29 mouse cellular contexts compared by ENCODE assay signal in the genomic region with DNA sequence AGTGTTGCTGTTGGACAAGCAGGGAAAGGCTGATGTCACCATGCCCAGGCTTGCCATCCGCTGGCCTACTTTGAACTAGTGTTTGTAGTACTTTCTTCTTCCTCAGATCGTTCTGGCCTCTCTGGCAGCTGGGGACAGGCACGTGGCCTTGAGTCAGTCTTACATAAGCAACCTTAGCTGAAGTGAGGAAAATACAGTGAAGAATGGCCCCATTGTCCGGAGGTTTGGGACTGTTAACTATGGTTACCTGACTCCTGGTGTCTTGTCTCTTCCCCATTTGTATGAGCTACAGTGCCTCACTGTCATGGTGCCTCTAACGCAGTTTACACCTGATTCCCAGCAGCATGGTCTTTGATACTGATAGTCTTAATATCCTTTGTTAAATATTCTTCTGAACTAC. TPM values are rescaled to one million over a fixed set of nuclear protein-coding genes. Genes with fewer than 3 reads are reported as not detected.
DNase-seq lines count a peak whose midpoint lies in the region; ATAC-seq and TF ChIP-seq lines count a peak whose summit lies in the region.
"Had no signal": no experiment of that assay in that cellular context is flagged by ENCODE, and none has a peak within 500 bp of the region (broad histone marks: within the 10 kb centered on the region; RNA-seq: fewer than 3 reads in every experiment).

No protein-coding gene starts in this region.

- ATAC-seq in heart, embryonic 11.5 days (replicated peaks; ENCODE audit: insufficient number of reproducible peaks, low FRiP score, low TSS enrichment) = no peak
- ATAC-seq: CD4-positive, CD25-positive, alpha-beta regulatory T cell, adult 4 months; forebrain, embryonic 14.5 days; hindbrain, embryonic 16.5 days; midbrain, embryonic 13.5 days had no signal

- H3K79me2 ChIP-seq in CH12.LX (replicated peaks; ENCODE audit: control insufficient read depth, extremely low read depth, insufficient read depth, poor library complexity, severe bottlenecking) = no peaks in the 10 kb centered on the region

- H3K27ac ChIP-seq in heart, embryonic 11.5 days (ENCODE audit: low read depth, low read length) = no peak overlapping the region
- no peak overlapping the region for H3K27ac ChIP-seq in CH12.LX (ENCODE audit: insufficient read depth, low read depth)
- H3K27ac ChIP-seq in embryonic facial prominence, embryonic 10.5 days (replicated peaks) = no peak overlapping the region
- H3K27ac ChIP-seq: embryonic facial prominence, embryonic 15.5 days; gastrocnemius, adult 2 months; heart, adult 2 months; kidney, embryonic 15.5 days; layer of hippocampus, adult 2 months; left cerebral cortex, adult 2 months; limb, embryonic 15.5 days; liver, embryonic 13.5 days; macrophage; midbrain, embryonic 13.5 days; neural tube, embryonic 13.5 days had no signal

- dilution Hi-C loops in CH12.LX (cut with MboI; ENCODE audit: extremely low pct_ligation_motif_present, extremely low pct_unique_long_range_greater_than_20kb, low sequenced_read_pairs) = no loop called here

- TF ChIP-seq EP300 in CH12.LX (IDR thresholded peaks at IDR 0.05; ENCODE audit: low read length) = no peak

- H3K36me3 ChIP-seq in heart, embryonic 11.5 days (ENCODE audit: control insufficient read depth, insufficient read depth, low read length) = no peaks in the 10 kb centered on the region
- H3K36me3 ChIP-seq in CH12.LX (replicated peaks in 1 of 2; ENCODE audit: control insufficient read depth in 1 of 2, insufficient read depth in 1 of 2, low read length in 1 of 2) = no peaks in the 10 kb centered on the region
- H3K36me3 ChIP-seq in embryonic facial prominence, embryonic 10.5 days (replicated peaks) = no peaks in the 10 kb centered on the region
- H3K36me3 ChIP-seq: embryonic facial prominence, embryonic 15.5 days; kidney, embryonic 15.5 days; limb, embryonic 15.5 days; liver, embryonic 13.5 days; midbrain, embryonic 13.5 days; neural tube, embryonic 13.5 days had no signal

- DNase-seq in adrenal gland, adult (ENCODE audit: inconsistent age in 2 of 2, low spot score in 1 of 2) = peak; percentile 29 to 55
- DNase-seq in adrenal gland, postnatal 10 days = no peak
- DNase-seq in heart, adult 11 months = peak; percentile 33
- DNase-seq in CH12.LX (ENCODE audit: extremely low read depth) = no peak
- peak; percentile 31 for DNase-seq in fibroblast of lung, adult 2 months (ENCODE audit: low read depth)
- no peak for DNase-seq in embryonic facial prominence, embryonic 10.5 days (ENCODE audit: low spot score)
- DNase-seq: cerebellum, adult 2 months; cerebellum, postnatal 14 days; gastrocnemius, adult 2 months; gastrocnemius, postnatal 36 days; heart, adult 2 months; heart, postnatal 14 days; kidney, adult 18-20 months; kidney, postnatal 36 days; liver, embryonic 13.5 days; lung, adult 2 months; lung, postnatal 10 days had no signal

- TF ChIP-seq CTCF in CH12.LX (conservative IDR thresholded peaks at IDR 0.05 in 1 of 2, IDR thresholded peaks at IDR 0.05 in 1 of 2; ENCODE audit: low read depth in 2 of 2, low read length in 2 of 2) = no peak

- no peaks in the 10 kb centered on the region for H3K27me3 ChIP-seq in heart, embryonic 11.5 days (ENCODE audit: control insufficient read depth, insufficient read depth, low read length)
- no peaks in the 10 kb centered on the region for H3K27me3 ChIP-seq in CH12.LX (replicated peaks)
- H3K27me3 ChIP-seq in embryonic facial prominence, embryonic 10.5 days (replicated peaks; ENCODE audit: low read depth, poor library complexity, severe bottlenecking) = peaks cover 24% of the 10 kb centered on the region
- H3K27me3 ChIP-seq: embryonic facial prominence, embryonic 15.5 days; kidney, embryonic 15.5 days; limb, embryonic 15.5 days; liver, embryonic 13.5 days; midbrain, embryonic 13.5 days had no signal

- WGBS in heart, embryonic 11.5 days (ENCODE audit: insufficient replicate concordance) = 78% methylated on average over 5 of the region's 5 CpGs
- WGBS in embryonic facial prominence, embryonic 10.5 days = 75% methylated on average over 5 of the region's 5 CpGs

- H3K9ac ChIP-seq in heart, embryonic 11.5 days (ENCODE audit: low read depth, low read length) = no peak overlapping the region
- H3K9ac ChIP-seq in CH12.LX (ENCODE audit: insufficient read depth, low read depth) = no peak overlapping the region
- H3K9ac ChIP-seq: embryonic facial prominence, embryonic 15.5 days; kidney, embryonic 15.5 days; limb, embryonic 15.5 days; liver, embryonic 13.5 days; midbrain, embryonic 13.5 days; neural tube, embryonic 13.5 days had no signal

- in situ Hi-C loops in CH12.LX (cut with MboI; ENCODE audit: low pct_ligation_motif_present, low pct_unique_long_range_greater_than_20kb, low sequenced_read_pairs) = no loop called here

- no peak for TF ChIP-seq RAD21 in CH12.LX (IDR thresholded peaks at IDR 0.05; ENCODE audit: low read depth, low read length)

- H3K9me3 ChIP-seq in heart, embryonic 11.5 days (replicated peaks; ENCODE audit: control insufficient read depth, low read length) = no peaks in the 10 kb centered on the region
- H3K9me3 ChIP-seq in CH12.LX (replicated peaks; ENCODE audit: low read length) = no peaks in the 10 kb centered on the region
- H3K9me3 ChIP-seq in embryonic facial prominence, embryonic 10.5 days = no peaks in the 10 kb centered on the region
- H3K9me3 ChIP-seq: embryonic facial prominence, embryonic 15.5 days; kidney, embryonic 15.5 days; limb, embryonic 15.5 days; liver, embryonic 13.5 days; midbrain, embryonic 13.5 days; neural tube, embryonic 13.5 days had no signal

- no peak overlapping the region for H3K4me2 ChIP-seq in heart, embryonic 11.5 days
- H3K4me2 ChIP-seq in CH12.LX (ENCODE audit: insufficient read depth, low read depth, poor library complexity, severe bottlenecking) = no peak overlapping the region
- H3K4me2 ChIP-seq: embryonic facial prominence, embryonic 15.5 days; kidney, embryonic 15.5 days; limb, embryonic 15.5 days; liver, embryonic 13.5 days; midbrain, embryonic 13.5 days; neural tube, embryonic 13.5 days had no signal

- no peaks in the 10 kb centered on the region for H3K4me1 ChIP-seq in heart, embryonic 11.5 days (ENCODE audit: control insufficient read depth, insufficient read depth, low read length)
- peaks cover 5 to 6% of the 10 kb centered on the region in 2 experiments; a peak in 3 of 4 replicates for H3K4me1 ChIP-seq in CH12.LX (ENCODE audit: control insufficient read depth in 1 of 2, insufficient read depth in 2 of 2)
- H3K4me1 ChIP-seq in embryonic facial prominence, embryonic 10.5 days = peaks cover 15% of the 10 kb centered on the region
- H3K4me1 ChIP-seq: embryonic facial prominence, embryonic 15.5 days; limb, embryonic 15.5 days had no signal

- no peak for TF ChIP-seq POLR2A in CH12.LX (IDR thresholded peaks at IDR 0.05; ENCODE audit: low read depth, low read length)

- H3K4me3 ChIP-seq in heart, embryonic 11.5 days (ENCODE audit: low read depth, low read length) = no peak overlapping the region
- H3K4me3 ChIP-seq in CH12.LX (replicated peaks in 1 of 3; ENCODE audit: low read depth in 2 of 3, low read length in 2 of 3, poor library complexity in 1 of 3) = no peak overlapping the region
- H3K4me3 ChIP-seq in embryonic facial prominence, embryonic 10.5 days = no peak overlapping the region
- H3K4me3 ChIP-seq: embryonic facial prominence, embryonic 15.5 days; gastrocnemius, adult 2 months; heart, adult 2 months; kidney, embryonic 15.5 days; layer of hippocampus, adult 2 months; left cerebral cortex, adult 2 months; limb, embryonic 15.5 days; liver, embryonic 13.5 days; midbrain, embryonic 13.5 days; neural tube, embryonic 13.5 days had no signal

TF ChIP-seq in CH12.LX, 34 proteins besides CTCF, POLR2A, EP300 and RAD21:
- TF ChIP-seq USF2 (conservative IDR thresholded peaks at IDR 0.05; ENCODE audit: low read depth, low read length) (no peak), BHLHE40 (IDR thresholded peaks at IDR 0.05; ENCODE audit: low read depth, low read length) (peak; percentile 20; the same call in 1 of the 2 replicates), ELF1 (IDR thresholded peaks at IDR 0.05; ENCODE audit: low read depth, low read length) (no peak)

RNA-seq across cellular contexts. Expression of gene Ssx2ip, which starts 33.2 kb away (rescaled TPM):
- total RNA-seq in adrenal gland, postnatal 10 days (2021) = 10 to 100 TPM; 12.5 to 17.3 TPM
- polyA plus RNA-seq in heart, embryonic 11.5 days (2014; fragmentation: Nextera tagmentation; extraction: Ambion mirVana) = 29.7 and 32.1 TPM in 2 replicates
- total RNA-seq in CH12.LX (2012; rRNA removed) = 29.2 and 32.6 TPM in 2 replicates
- 31.9 and 39.9 TPM in 2 replicates for total RNA-seq in CH12.LX (2014; rRNA removed)
- 28.0 and 31.3 TPM in 2 replicates for polyA plus RNA-seq in CH12.LX (2012; ENCODE audit: insufficient read length, low read depth)
- polyA plus RNA-seq in embryonic facial prominence, embryonic 10.5 days (2016; fragmentation: Nextera tagmentation; extraction: Ambion mirVana) = 28.0 and 30.5 TPM in 2 replicates

Comparison
In these comparisons a context has a peak if more than half of its experiments do, and no peak if none do; other contexts are left out.
1. DNase-seq: peak in adrenal gland, adult (2 of 2), heart, adult 11 months (single experiment) and fibroblast of lung, adult 2 months (single experiment); none in adrenal gland, postnatal 10 days (single experiment), CH12.LX (single experiment) and embryonic facial prominence, embryonic 10.5 days (single experiment).